Mouse (Mus musculus): ENCODE measurements around the gene Pacsin1.

- TF ChIP-seq POLR2A (IDR thresholded peaks at IDR 0.05; ENCODE audit: extremely low read depth, insufficient read depth, low read length) = no peak
- no peak for TF ChIP-seq CTCF (IDR thresholded peaks at IDR 0.05; ENCODE audit: low read depth, low read length)
Observed at GRCm38 (mm10) chr17:27721125-27721664, 65.9 kb downstream of the Pacsin1 start.
